Mouse (Mus musculus) cerebellum, adult 2 months (tissue): ENCODE measurements at regions not wholly inside any gene's neighbourhood (a gene's known extent, or its start where the extent isn't known, plus 50 kb on each side); places are given as distances from the start of the nearest gene placed in this dataset.

Experiments
- DNase-seq, 2 experiments: peaks; one replicate each; pipeline ENCODE4 v3.0.0; 2021
- H3K27ac ChIP-seq: fragments of 200-500 bp; 2 replicates; pipeline ENCODE4 v1.5.1; 2012; ENCODE audit warnings: low read length, control low read depth, inconsistent platforms; ENCODE audit not compliant: insufficient read depth
- H3K27me3 ChIP-seq: fragments of 200-500 bp; 2 replicates; pipeline ENCODE4 v1.6.1; 2012; ENCODE audit warnings: inconsistent platforms, mild to moderate bottlenecking, low read length, moderate library complexity; ENCODE audit not compliant: control insufficient read depth, insufficient read depth
- H3K4me1 ChIP-seq: fragments of 200-500 bp; 2 replicates; pipeline ENCODE4 v1.6.1; 2011; ENCODE audit warnings: low read length; ENCODE audit not compliant: control insufficient read depth, insufficient read depth
- H3K4me3 ChIP-seq: fragments of 200-500 bp; replicated peaks from 2 replicates; pipeline ENCODE3; 2011; ENCODE audit warnings: mild to moderate bottlenecking, low read depth, low read length, control low read depth; ENCODE audit not compliant: insufficient read depth
- CTCF ChIP-seq: fragments of 200-500 bp; IDR thresholded peaks from 2 replicates; pipeline ENCODE4 v1.5.1; 2011; ENCODE audit warnings: low read depth, mild to moderate bottlenecking, control low read depth, low read length, moderate library complexity, borderline replicate concordance; ENCODE audit not compliant: insufficient read depth
- POLR2A ChIP-seq: fragments of 200-500 bp; IDR thresholded peaks from 2 replicates; pipeline ENCODE4 v1.6.1; 2011; ENCODE audit warnings: low read length, control low read depth, borderline replicate concordance; ENCODE audit not compliant: insufficient read depth
- WGBS: fragments of 180-500 bp; shearing (Covaris S2); methylation state at CpG from one replicate; pipeline ENCODE4 v1.1.7; 2018; 5-methylcytosine and 5-hydroxymethylcytosine counted together

DNA sequence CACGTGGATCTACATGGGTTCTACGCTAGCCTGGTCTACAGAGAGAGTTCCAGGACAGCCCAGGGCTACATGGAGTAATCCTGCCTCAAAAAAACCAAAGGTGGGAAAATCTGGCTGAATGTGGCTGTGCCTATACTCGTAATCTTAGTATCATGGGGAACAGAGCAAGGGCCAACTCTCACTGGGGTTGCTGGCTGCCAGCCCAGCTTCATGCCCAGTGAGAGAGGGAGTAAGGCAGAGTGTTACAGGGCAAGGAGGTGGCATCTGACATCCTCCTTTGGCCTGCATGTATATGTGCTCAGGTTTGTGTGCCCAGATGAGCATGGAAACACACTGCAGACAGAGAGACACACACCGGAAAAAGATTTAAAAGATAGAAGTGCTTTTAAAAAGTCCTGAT is 168.4 kb downstream of the Hhipl2 start:
- Histone ChIP-seq H3K4me3 (no peak overlapping the region), H3K27ac (no peak overlapping the region), H3K27me3 (no peaks in the 10 kb centered on the region), H3K4me1 (no peaks in the 10 kb centered on the region)
- peak; percentile 20 to 35 for DNase-seq
- WGBS, result 55% methylated on average over 4 of the region's 4 CpGs
- TF ChIP-seq CTCF, result no peak
- TF ChIP-seq POLR2A, result no peak

DNA sequence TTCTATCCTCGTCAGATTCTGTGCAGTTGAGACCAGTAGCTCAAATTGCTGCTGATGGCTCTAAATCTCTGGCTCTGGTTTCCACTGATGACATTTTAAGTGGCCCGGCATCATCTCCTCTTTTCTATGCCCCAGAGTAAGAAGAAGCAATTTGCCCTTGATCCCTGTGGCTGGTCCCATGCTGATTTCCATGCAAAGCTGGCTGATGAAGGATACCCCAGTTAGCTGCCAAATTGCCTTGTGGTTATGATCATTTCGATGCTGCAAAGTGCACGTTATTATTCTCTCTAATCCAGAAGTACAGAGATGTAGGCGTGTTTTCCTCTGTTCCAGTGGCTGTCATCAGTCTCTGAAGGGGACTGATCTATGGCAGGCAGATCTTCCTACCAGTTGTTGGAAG is 177.3 kb downstream of the Hhipl2 start:
- no peak overlapping the region for H3K27ac ChIP-seq
- WGBS, result 52% methylated on average over 5 of the region's 5 CpGs
- H3K4me1 ChIP-seq, result no peaks in the 10 kb centered on the region
- H3K4me3 ChIP-seq, result no peak overlapping the region
- no peaks in the 10 kb centered on the region for H3K27me3 ChIP-seq
- TF ChIP-seq CTCF, result no peak
- TF ChIP-seq POLR2A, result no peak
- no peak for DNase-seq

DNA sequence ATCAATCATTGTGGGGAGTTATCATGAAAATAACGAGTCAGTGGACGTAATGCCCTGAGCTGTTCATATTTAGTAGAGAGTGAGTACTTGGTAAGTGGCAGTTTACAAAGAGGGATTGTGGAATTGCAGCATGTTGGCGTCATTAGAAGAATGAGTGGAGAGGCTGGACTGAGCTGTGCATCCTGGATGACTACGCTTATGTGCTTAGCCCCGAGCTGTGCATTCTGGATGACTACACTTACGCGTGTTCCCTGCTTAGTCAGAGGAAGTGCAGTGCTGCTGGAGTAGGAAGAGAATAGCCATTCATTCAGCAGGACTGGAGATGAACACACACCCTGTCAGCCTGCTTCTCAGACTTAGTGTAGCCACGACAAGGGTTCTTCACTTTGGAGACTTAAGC is 182.5 kb downstream of the Hhipl2 start:
- no peak overlapping the region for H3K4me3 ChIP-seq
- H3K27ac ChIP-seq, result no peak overlapping the region
- TF ChIP-seq POLR2A, result no peak
- TF ChIP-seq CTCF, result no peak
- no peaks in the 10 kb centered on the region for H3K27me3 ChIP-seq
- H3K4me1 ChIP-seq, result no peaks in the 10 kb centered on the region
- DNase-seq, result no peak
- 85% methylated on average over 8 of the region's 8 CpGs for WGBS

DNA sequence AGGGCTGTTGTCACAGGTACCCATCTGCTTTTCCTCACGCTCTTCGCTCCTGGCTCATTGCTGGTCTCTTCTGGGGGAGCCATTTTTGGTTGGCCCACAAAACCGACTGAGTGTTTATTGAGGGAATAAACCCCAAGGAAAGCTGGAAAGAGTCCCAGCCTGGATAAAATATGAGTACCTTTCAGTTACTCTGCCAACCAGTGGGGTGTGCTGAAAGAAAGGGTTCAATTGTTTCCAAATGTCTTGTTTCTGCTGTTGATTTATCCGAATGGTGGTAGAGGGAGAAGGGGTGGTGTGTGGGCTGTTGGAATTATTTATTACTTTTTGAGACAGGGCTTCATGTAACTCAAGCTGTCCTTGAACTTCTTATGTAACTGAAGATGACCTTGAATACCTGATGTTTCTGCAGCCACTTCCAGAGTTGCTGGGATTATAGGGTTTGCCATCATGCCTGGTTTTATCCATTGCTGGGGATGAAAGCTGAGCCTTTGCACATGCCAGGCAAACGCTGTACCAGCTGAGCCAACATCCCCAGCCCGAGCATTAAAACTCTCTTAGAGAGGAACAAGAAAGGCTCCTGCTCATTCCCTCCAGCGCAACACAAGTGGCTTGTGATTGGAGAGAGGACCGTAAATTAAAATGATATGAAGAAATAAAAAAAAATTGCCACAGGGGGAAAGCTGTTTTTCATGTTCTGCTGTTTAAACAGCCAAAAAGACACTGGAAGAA is 194.1 kb downstream of the Hhipl2 start:
- 55% methylated on average over 8 of the region's 8 CpGs for whole genome bisulfite sequencing
- Histone ChIP-seq H3K27me3 (no peaks in the 10 kb centered on the region), H3K27ac (no peak overlapping the region), H3K4me3 (no peak overlapping the region), H3K4me1 (no peaks in the 10 kb centered on the region)
- no peak for DNase-seq
- TF ChIP-seq POLR2A, result no peak
- no peak for TF ChIP-seq CTCF

DNA sequence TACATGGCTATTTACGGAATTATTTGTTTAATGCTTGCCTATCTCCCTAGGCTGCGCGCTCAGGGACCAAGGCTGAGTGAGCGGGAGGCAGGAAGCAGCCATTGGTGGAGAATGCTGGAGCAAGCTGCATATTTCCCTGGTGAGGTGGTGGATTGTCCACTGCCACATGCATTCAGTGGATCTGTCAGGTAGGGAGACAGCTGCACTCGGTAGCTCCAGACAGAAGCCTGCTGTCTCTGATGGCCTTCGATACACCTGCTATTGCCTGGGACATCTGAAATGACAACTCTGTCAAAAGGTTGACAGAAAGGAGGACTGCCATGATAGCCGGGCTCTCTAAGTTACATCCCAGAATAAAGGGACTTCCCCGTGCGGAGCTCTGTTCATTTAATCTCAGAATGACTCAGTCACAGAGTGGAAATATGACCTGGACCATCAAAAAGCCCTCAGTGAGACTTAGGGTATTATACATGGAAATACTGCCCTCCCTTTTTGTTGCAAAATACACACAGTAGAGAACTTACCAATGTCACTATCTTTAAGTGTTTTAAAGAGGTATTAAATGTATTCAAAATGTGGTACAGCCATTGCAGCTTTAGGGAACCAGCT is 201.5 kb downstream of the Hhipl2 start:
- no peak for DNase-seq
- WGBS, result 77% methylated on average over 9 of the region's 9 CpGs
- TF ChIP-seq POLR2A (no peak), CTCF (no peak)
- no peaks in the 10 kb centered on the region for H3K27me3 ChIP-seq
- H3K27ac ChIP-seq, result no peak overlapping the region
- H3K4me3 ChIP-seq, result no peak overlapping the region
- peaks cover 2% of the 10 kb centered on the region; the same call in 1 of the 2 replicates for H3K4me1 ChIP-seq

DNA sequence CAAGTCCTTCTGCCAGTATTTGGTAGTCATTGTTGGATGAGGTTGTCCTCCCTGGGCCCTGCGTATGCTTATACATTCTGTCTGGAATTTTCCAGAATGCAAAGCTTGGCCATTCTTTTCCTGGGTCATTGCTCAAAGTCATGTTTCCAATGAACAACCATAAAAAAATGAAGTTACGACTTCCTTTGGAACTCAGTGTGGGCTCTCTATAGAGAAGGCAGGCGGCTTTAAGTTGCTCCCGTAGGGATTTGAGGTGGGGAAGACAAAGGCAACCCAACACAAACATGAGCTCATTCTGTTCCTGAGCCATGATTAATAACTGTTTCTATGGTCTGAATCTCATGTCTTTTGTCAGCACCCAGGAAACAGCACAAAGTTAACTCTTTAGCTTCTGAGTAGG is 204.3 kb downstream of the Hhipl2 start:
- no peak for DNase-seq
- Histone ChIP-seq H3K4me3 (no peak overlapping the region), H3K4me1 (peaks cover 2% of the 10 kb centered on the region; the same call in 1 of the 2 replicates), H3K27ac (no peak overlapping the region), H3K27me3 (no peaks in the 10 kb centered on the region)
- TF ChIP-seq CTCF (no peak), POLR2A (no peak)
- 75% methylated on average over 4 of the region's 4 CpGs for WGBS

DNA sequence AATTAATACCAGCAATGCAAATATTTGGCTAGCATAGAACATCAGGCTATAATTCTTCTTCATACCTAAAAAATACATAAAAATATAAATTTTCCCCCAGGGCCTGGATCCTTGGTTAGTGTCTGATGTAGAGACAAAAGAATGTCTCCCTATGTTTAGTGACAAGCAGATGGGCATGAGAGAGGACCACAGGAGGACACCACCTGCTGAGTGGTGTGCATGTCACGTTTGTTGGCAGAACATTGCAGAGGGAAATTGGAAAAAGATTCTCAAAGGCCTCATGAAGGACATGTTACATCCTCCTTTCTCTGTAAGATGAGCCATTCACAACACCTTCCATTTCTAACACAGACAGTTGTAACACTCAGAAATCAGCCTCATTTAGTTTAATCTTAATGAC is 206.3 kb downstream of the Hhipl2 start:
- peak; percentile 10 to 33 for DNase-seq
- 19% methylated on average over 1 of the region's 1 CpGs for WGBS
- Histone ChIP-seq H3K27me3 (no peaks in the 10 kb centered on the region), H3K4me1 (peaks cover 2% of the 10 kb centered on the region; the same call in 1 of the 2 replicates), H3K4me3 (no peak overlapping the region), H3K27ac (no peak overlapping the region)
- TF ChIP-seq CTCF (no peak), POLR2A (no peak)

DNA sequence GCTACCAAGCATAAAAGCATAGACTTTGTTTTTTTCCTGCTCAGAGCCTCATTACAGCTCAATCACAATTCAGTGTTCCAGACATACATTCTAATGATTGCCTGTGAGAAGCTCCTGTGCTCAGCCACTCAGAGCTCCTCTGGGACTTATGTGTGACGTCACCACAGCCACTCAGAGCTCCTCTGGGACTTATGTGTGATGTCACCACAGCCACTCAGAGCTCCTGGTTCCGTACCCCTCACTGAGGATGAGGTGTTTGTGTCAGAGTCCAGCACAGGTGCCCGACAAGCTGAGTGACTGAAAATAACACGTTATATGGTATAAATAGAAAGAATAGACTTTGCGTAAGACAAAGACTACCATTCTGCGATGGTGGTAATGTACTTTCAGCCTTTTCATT is 215.8 kb downstream of the Hhipl2 start:
- DNase-seq, result no peak
- H3K27me3 ChIP-seq, result no peaks in the 10 kb centered on the region
- no peak for TF ChIP-seq CTCF
- H3K27ac ChIP-seq, result no peak overlapping the region
- no peak overlapping the region for H3K4me3 ChIP-seq
- 81% methylated on average over 6 of the region's 6 CpGs for WGBS
- no peaks in the 10 kb centered on the region for H3K4me1 ChIP-seq
